Mouse (Mus musculus): ENCODE data around the gene Atp6v1e1.

Atp6v1e1 gene

GRCm38 (mm10) chr6:120771366-120771765, 51.2 kb downstream of the Atp6v1e1 start:
- DNase-seq (ENCODE audit: low spot score): no peak

GRCm38 (mm10) chr6:120769972-120770371, 52.6 kb downstream of the Atp6v1e1 start:
- no peak for DNase-seq (ENCODE audit: low spot score)

- DNase-seq (ENCODE audit: low spot score): no peak
These were observed 61.4 kb downstream of the Atp6v1e1 start for GRCm38 (mm10) chr6:120761151-120761550.

- no peak for DNase-seq (ENCODE audit: low spot score)
These were observed 76.2 kb downstream of the Atp6v1e1 start for GRCm38 (mm10) chr6:120746416-120746815.

Measured in c-Kit-positive CD71-positive TER-119-positive erythroid progenitor cells, embryonic 14.5 days (primary cell).